Mouse (Mus musculus) MEL (cell line): ENCODE results near the gene Gm3250. TPM values are rescaled to one million over a fixed set of nuclear protein-coding genes. Genes with fewer than 3 reads are reported as not detected.
"Not testable (repeated sequence)": the region's sequence is repeated elsewhere in the genome, so short reads cannot be mapped to it uniquely, and the experiment has no call there.

ENCODE experiments used
- DNase-seq: peaks from one replicate; pipeline ENCODE4 v3.0.0; 2011; ENCODE audit warnings: low read depth, low spot score
- H3K27ac ChIP-seq: 2 replicates; pipeline ENCODE4 v1.5.1; 2012; ENCODE audit warnings: low read depth, mild to moderate bottlenecking, control low read depth, low read length, moderate library complexity; ENCODE audit not compliant: control insufficient read depth
- H3K27me3 ChIP-seq, 2 experiments: fragments of 150-350 bp in 1 of 2; sonication (generic) in 1 of 2; 2 replicates each; pipeline ENCODE4 v1.6.1; 2012; ENCODE audit warnings: low read length in 2 of 2, mild to moderate bottlenecking in 2 of 2, improper control_type of control experiment in 1 of 2, moderate library complexity in 1 of 2; ENCODE audit not compliant: insufficient read depth in 2 of 2, control insufficient read depth in 1 of 2
- H3K36me3 ChIP-seq, 2 experiments: 2 replicates each; pipeline ENCODE4 v1.6.1; 2012 to 2014; ENCODE audit warnings: low read length in 2 of 2, improper control_type of control experiment in 1 of 2, inconsistent platforms in 1 of 2, mild to moderate bottlenecking in 1 of 2; ENCODE audit not compliant: insufficient read depth in 2 of 2, control insufficient read depth in 1 of 2
- H3K4me1 ChIP-seq, 2 experiments: fragments of 150-350 bp in 1 of 2; sonication (generic) in 1 of 2; 2 replicates each; pipeline ENCODE4 v1.6.1; 2012; ENCODE audit warnings: low read length in 2 of 2, improper control_type of control experiment in 1 of 2, mild to moderate bottlenecking in 1 of 2; ENCODE audit not compliant: insufficient read depth in 2 of 2, control insufficient read depth in 1 of 2
- H3K4me3 ChIP-seq, 2 experiments: fragments of 150-350 bp in 1 of 2; sonication (generic) in 1 of 2; 2 replicates each; pipeline ENCODE4 v1.5.1; 2012; ENCODE audit warnings: low read depth in 2 of 2, low read length in 2 of 2, mild to moderate bottlenecking in 2 of 2, moderate library complexity in 2 of 2, control low read depth in 1 of 2, improper control_type of control experiment in 1 of 2; ENCODE audit not compliant: control insufficient read depth in 1 of 2, insufficient read depth in 1 of 2
- H3K79me2 ChIP-seq: 2 replicates; pipeline ENCODE4 v1.6.1; 2012; ENCODE audit warnings: mild to moderate bottlenecking, low read length, moderate library complexity; ENCODE audit not compliant: control insufficient read depth, poor library complexity, insufficient read depth
- H3K9ac ChIP-seq: 2 replicates; pipeline ENCODE4 v1.6.1; 2012; ENCODE audit warnings: low read depth, mild to moderate bottlenecking, control low read depth, low read length, moderate library complexity; ENCODE audit not compliant: control insufficient read depth, poor library complexity, severe bottlenecking
- H3K9me3 ChIP-seq: fragments of 150-350 bp; sonication (generic); replicated peaks from 2 replicates; pipeline ENCODE4 v1.6.1; 2012; ENCODE audit warnings: mild to moderate bottlenecking, low read length, improper control_type of control experiment, moderate library complexity; ENCODE audit not compliant: insufficient read depth
- CTCF ChIP-seq, 3 experiments: IDR thresholded peaks in 2 of 3; conservative IDR thresholded peaks in 1 of 3; 2 replicates each; pipeline ENCODE4 v1.5.1; 2011 to 2012; ENCODE audit warnings: low read length in 3 of 3, low read depth in 2 of 3, mild to moderate bottlenecking in 2 of 3, improper control_type of control experiment in 1 of 3, inconsistent platforms in 1 of 3, mixed read lengths in 1 of 3, moderate library complexity in 1 of 3; ENCODE audit not compliant: control insufficient read depth in 1 of 3, insufficient read depth in 1 of 3, poor library complexity in 1 of 3, severe bottlenecking in 1 of 3
- MYC ChIP-seq: IDR thresholded peaks from 2 replicates; pipeline ENCODE4 v1.6.1; 2011; ENCODE audit warnings: low read depth, mild to moderate bottlenecking, low read length, improper control_type of control experiment, moderate library complexity
- RAD21 ChIP-seq: IDR thresholded peaks from 2 replicates; pipeline ENCODE4 v1.6.1; 2011; ENCODE audit warnings: mild to moderate bottlenecking, low read depth, low read length, improper control_type of control experiment
- SMC3 ChIP-seq: IDR thresholded peaks from 2 replicates; pipeline ENCODE4 v1.6.1; 2011; ENCODE audit warnings: low read depth, low read length, improper control_type of control experiment
- ZC3H11A ChIP-seq: IDR thresholded peaks from 2 replicates; pipeline ENCODE4 v1.6.1; 2012; ENCODE audit warnings: low read depth, mild to moderate bottlenecking, inconsistent platforms, low read length, improper control_type of control experiment
- polyA plus RNA-seq, 2 experiments: library from polyadenylated mRNA; stranded (reverse) in 1 of 2; unstranded in 1 of 2; fragments of >175 nt in 1 of 2; fragments of >200 nt in 1 of 2; gene quantifications; 2 replicates each; pipeline versions ENCODE4 v1.2.1 to v1.2.4; 2012; ENCODE audit warnings: low replicate concordance in 2 of 2, low read depth in 1 of 2; ENCODE audit not compliant: insufficient read length in 2 of 2, insufficient read depth in 1 of 2, missing spikeins in 1 of 2
- total RNA-seq: library from RNA; depleted of rRNA; stranded (reverse); fragments of 300-350 nt; gene quantifications from 2 replicates; pipeline ENCODE4 v1.2.3, GENCODE M21; 2012

Gene Gm3250
- total and polyA plus RNA-seq, 3 experiments = not detected

GRCm38 (mm10) chr10:77752312-77752711, 30.0 kb downstream of the Gm3250 start:
- H3K27ac ChIP-seq, H3K79me2 ChIP-seq, H3K4me1 ChIP-seq, H3K9me3 ChIP-seq, H3K9ac ChIP-seq, H3K36me3 ChIP-seq, H3K4me3 ChIP-seq, H3K27me3 ChIP-seq: not testable (repeated sequence)
- TF ChIP-seq CTCF (IDR thresholded peaks at IDR 0.05 in 2 of 3, conservative IDR thresholded peaks at IDR 0.05 in 1 of 3; ENCODE audit: control insufficient read depth in 1 of 3, insufficient read depth in 1 of 3, low read depth in 2 of 3, low read length in 3 of 3, poor library complexity in 1 of 3, severe bottlenecking in 1 of 3) (peak; percentile 13 to 68 (median 56); a peak in 5 of 6 replicates), MYC (0 out of 2 replicates have a peak, but pooled peaks have one; percentile 33), ZC3H11A (peak; percentile 36), SMC3 (peak; percentile 65), RAD21 (peak; percentile 22)
- peak; percentile 44 for DNase-seq

GRCm38 (mm10) chr10:77751254-77751653, 31.1 kb downstream of the Gm3250 start, which contains the start of gene Gm9736:
Gene Gm9736, minus strand, starts transcription at chr10:77751354.
- DNase-seq, H3K4me3 ChIP-seq, H3K27ac ChIP-seq, H3K9me3 ChIP-seq, H3K9ac ChIP-seq, H3K4me1 ChIP-seq, H3K36me3 ChIP-seq, H3K27me3 ChIP-seq, H3K79me2 ChIP-seq: not testable (repeated sequence)

- H3K27me3 ChIP-seq, H3K4me3 ChIP-seq, H3K36me3 ChIP-seq: not testable (repeated sequence)
Measured at GRCm38 (mm10) chr10:77750686-77751085, 31.7 kb downstream of the Gm3250 start.

GRCm38 (mm10) chr10:77741924-77742688, 40.2 kb downstream of the Gm3250 start, which contains the start of gene Gm18596:
Gene Gm18596, minus strand, starts transcription at chr10:77742638.
- not testable (repeated sequence) for H3K36me3 ChIP-seq, H3K4me1 ChIP-seq, H3K4me3 ChIP-seq, DNase-seq, H3K9me3 ChIP-seq, H3K79me2 ChIP-seq, H3K9ac ChIP-seq, H3K27ac ChIP-seq
- H3K27me3 ChIP-seq = peaks cover 4 to 12% of the 10 kb centered on the region in 2 experiments

More at GRCm38 (mm10) chr10:77750686-77751085, 31.7 kb downstream of the Gm3250 start:
- not testable (repeated sequence) for H3K27ac ChIP-seq, DNase-seq, H3K9me3 ChIP-seq, H3K4me1 ChIP-seq, H3K79me2 ChIP-seq, H3K9ac ChIP-seq
